Mouse (Mus musculus) embryonic facial prominence, embryonic 14.5 days (tissue): ENCODE measurements around the gene Higd1a. TPM values are rescaled to one million over a fixed set of nuclear protein-coding genes. Genes with fewer than 3 reads are reported as not detected.

Experiments
- ATAC-seq: fragments of 200-750 bp; cut with Nextera tagmentation; 2 replicates; pipeline ENCODE4 v1.8.0; 2017; ENCODE audit warnings: low read depth, moderate number of reproducible peaks, moderate TSS enrichment
- DNase-seq: peaks from one replicate; pipeline ENCODE4 v3.0.0-alpha.2; 2015; ENCODE audit warnings: low spot score
- H3K27ac ChIP-seq: fragments of 300-500 bp; sonication (generic); replicated peaks from 2 replicates; pipeline ENCODE4 v1.5.1; 2014; ENCODE audit warnings: low read depth, mild to moderate bottlenecking, low read length, moderate library complexity
- H3K27me3 ChIP-seq: fragments of 300-500 bp; sonication (generic); replicated peaks from 2 replicates; pipeline ENCODE4 v1.6.1; 2014; ENCODE audit warnings: low read length; ENCODE audit not compliant: control insufficient read depth, insufficient read depth
- H3K36me3 ChIP-seq: fragments of 300-500 bp; sonication (generic); 2 replicates; pipeline ENCODE4 v1.6.1; 2014; ENCODE audit warnings: low read length, mixed read lengths; ENCODE audit not compliant: control insufficient read depth, insufficient read depth
- H3K4me1 ChIP-seq: fragments of 300-500 bp; sonication (generic); 2 replicates; pipeline ENCODE4 v1.6.1; 2014; ENCODE audit warnings: antibody characterized with exemption, low read length; ENCODE audit not compliant: control insufficient read depth, insufficient read depth
- H3K4me2 ChIP-seq: fragments of 300-500 bp; sonication (generic); 2 replicates; pipeline ENCODE4 v1.6.1; 2014; ENCODE audit warnings: low read depth, mild to moderate bottlenecking, low read length, moderate library complexity, mixed read lengths
- H3K4me3 ChIP-seq: fragments of 300-500 bp; sonication (generic); 2 replicates; pipeline ENCODE4 v1.5.1; 2014; ENCODE audit warnings: low read depth, mild to moderate bottlenecking, low read length
- H3K9ac ChIP-seq: fragments of 300-500 bp; sonication (generic); 2 replicates; pipeline ENCODE4 v1.6.1; 2014; ENCODE audit warnings: low read depth, mild to moderate bottlenecking, low read length, moderate library complexity, mixed read lengths
- H3K9me3 ChIP-seq: fragments of 300-500 bp; sonication (generic); 2 replicates; pipeline ENCODE4 v1.6.1; 2016; ENCODE audit warnings: low read length; ENCODE audit not compliant: control insufficient read depth
- WGBS: fragments of 180-500 bp; shearing (Covaris S2); extraction: QIAGEN DNeasy Blood & Tissue Kit; methylation state at CpG from one replicate; pipeline ENCODE4 v1.1.7; 2014; 5-methylcytosine and 5-hydroxymethylcytosine counted together
- polyA plus RNA-seq: library from polyadenylated mRNA; unstranded; fragments of >200 nt; fragmentation: Nextera tagmentation; extraction: Ambion mirVana; gene quantifications from 2 replicates; pipeline ENCODE4 v1.2.1, GENCODE M21; 2014

Higd1a gene
- polyA plus RNA-seq, 1 experiment from 2014 or later, result 192 TPM

DNA sequence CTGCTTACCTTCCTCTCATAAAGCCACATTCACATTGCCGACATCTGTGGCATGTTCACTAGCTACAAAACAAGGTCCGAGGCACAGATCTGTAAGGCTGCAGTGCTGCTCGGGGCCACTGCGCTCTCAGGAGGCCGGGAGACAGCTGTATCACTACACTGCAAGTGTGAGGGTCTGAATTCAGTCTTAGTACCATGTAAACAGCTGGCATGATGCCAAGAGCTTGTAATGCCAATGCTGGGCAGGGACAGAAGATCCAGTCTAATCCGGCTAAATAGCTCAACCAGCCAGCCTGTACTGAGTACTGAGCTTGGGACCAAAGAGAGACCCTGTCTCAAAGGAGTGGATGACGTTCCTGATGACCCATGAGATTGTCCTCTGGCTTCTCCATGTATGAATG is 34.2 kb downstream of the Higd1a start:
- Histone ChIP-seq H3K4me1 (peaks cover 6% of the 10 kb centered on the region), H3K4me2 (no peak overlapping the region), H3K9ac (no peak overlapping the region), H3K4me3 (no peak overlapping the region), H3K27me3 (no peaks in the 10 kb centered on the region), H3K36me3 (no peaks in the 10 kb centered on the region), H3K9me3 (no peaks in the 10 kb centered on the region), H3K27ac (no peak overlapping the region)
- peak; percentile 34; the same call in 1 of the 2 replicates for ATAC-seq
- peak; percentile 51 for DNase-seq
- 77% methylated on average over 7 of the region's 7 CpGs for WGBS

DNA sequence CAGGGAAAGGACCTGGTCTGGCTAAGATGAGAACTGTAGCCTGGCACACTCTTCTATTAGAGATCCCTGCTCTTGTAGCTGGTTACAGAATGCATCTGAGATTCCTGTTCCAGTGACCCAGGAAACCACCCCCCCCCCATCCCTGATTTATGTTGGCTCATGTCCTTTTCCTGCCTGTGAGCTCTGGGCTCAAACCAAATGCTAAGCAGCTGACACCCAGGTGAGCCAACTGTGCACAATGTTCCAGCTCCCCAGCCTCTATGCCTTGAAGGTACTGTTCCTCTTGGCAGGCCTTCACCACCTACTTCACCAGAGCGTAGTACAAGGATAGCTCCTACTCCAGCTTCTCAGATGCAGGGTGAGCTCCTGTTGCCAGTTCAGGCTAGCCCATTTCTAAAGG is 35.1 kb downstream of the Higd1a start:
- no peak overlapping the region for H3K4me2 ChIP-seq

GRCm38 (mm10) chr9:121822585-121822991 is 35.6 kb downstream of the Higd1a start:
- peak; percentile 34; the same call in 1 of the 2 replicates for ATAC-seq
- Histone ChIP-seq H3K4me1 (peaks cover 6% of the 10 kb centered on the region), H3K36me3 (no peaks in the 10 kb centered on the region), H3K27ac (no peak overlapping the region; the same call in 1 of the 2 replicates), H3K9me3 (no peaks in the 10 kb centered on the region), H3K4me3 (no peak overlapping the region), H3K4me2 (no peak overlapping the region), H3K9ac (no peak overlapping the region), H3K27me3 (no peaks in the 10 kb centered on the region)
- DNase-seq, result peak; percentile 46
- WGBS, result 82% methylated on average over 5 of the region's 6 CpGs

More for the DNA sequence above, 35.1 kb downstream of the Higd1a start:
- H3K36me3 ChIP-seq, result no peaks in the 10 kb centered on the region
- no peak for DNase-seq
- H3K4me3 ChIP-seq, result no peak overlapping the region
- ATAC-seq, result no peak
- no peak overlapping the region for H3K9ac ChIP-seq
- no peaks in the 10 kb centered on the region for H3K27me3 ChIP-seq
- 82% methylated on average over 1 of the region's 1 CpGs for WGBS
- H3K4me1 ChIP-seq, result peaks cover 6% of the 10 kb centered on the region
- no peak overlapping the region for H3K27ac ChIP-seq
- H3K9me3 ChIP-seq, result no peaks in the 10 kb centered on the region

- ATAC-seq (no peak), DNase-seq (no peak)
- H3K9ac ChIP-seq, result no peak overlapping the region
- 77% methylated on average over 5 of the region's 5 CpGs for WGBS
- H3K9me3 ChIP-seq, result no peaks in the 10 kb centered on the region
- peaks cover 6% of the 10 kb centered on the region for H3K4me1 ChIP-seq
- no peaks in the 10 kb centered on the region for H3K36me3 ChIP-seq
- no peak overlapping the region for H3K4me2 ChIP-seq
- no peak overlapping the region for H3K27ac ChIP-seq
- no peak overlapping the region for H3K4me3 ChIP-seq
- H3K27me3 ChIP-seq, result no peaks in the 10 kb centered on the region
Observed at GRCm38 (mm10) chr9:121820765-121821164, 37.4 kb downstream of the Higd1a start.

DNA sequence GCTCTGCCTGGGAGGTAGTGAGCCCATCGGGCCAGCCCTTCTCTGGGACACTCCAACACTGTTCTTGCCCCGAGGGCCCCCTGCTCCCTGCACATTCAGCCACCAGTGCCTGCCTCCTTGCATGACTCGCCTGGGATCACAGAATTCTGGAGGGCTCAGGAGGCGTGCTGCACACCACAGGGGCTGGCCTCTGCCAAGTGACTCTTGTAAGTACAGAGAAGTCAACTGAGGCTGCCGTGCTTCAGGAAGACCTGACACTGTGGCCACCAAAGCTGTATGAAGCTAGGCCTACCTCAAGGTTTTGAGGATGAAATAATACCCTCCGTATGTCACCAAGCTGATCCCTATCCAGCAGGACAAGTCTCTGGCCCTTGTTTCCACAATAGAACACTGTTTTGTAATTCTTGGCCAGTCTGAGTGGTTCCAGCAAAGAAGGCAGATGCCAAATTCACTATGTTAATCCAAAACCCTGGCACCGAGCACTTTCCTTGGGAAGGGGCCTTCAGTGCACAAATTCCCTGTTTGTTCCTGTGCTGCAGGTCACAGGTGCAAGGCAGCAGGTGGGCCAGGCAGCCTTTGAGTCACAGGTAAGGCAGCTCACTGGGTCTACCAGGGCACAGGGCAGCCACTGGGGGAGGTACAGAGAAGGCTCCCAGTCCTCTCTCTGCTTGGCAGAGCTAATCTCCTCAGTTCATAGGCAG is 38.2 kb downstream of the Higd1a start:
- Histone ChIP-seq H3K27me3 (no peaks in the 10 kb centered on the region), H3K27ac (peak overlapping the region; percentile 61), H3K36me3 (no peaks in the 10 kb centered on the region), H3K9ac (no peak overlapping the region), H3K4me2 (no peak overlapping the region), H3K4me3 (no peak overlapping the region), H3K9me3 (no peaks in the 10 kb centered on the region), H3K4me1 (peaks cover 6% of the 10 kb centered on the region)
- ATAC-seq, result peak; percentile 30; the same call in 1 of the 2 replicates
- DNase-seq, result no peak
- WGBS, result 37% methylated on average over 7 of the region's 7 CpGs

- H3K27ac ChIP-seq, result peak overlapping the region; percentile 61
- H3K4me2 ChIP-seq, result no peak overlapping the region
- H3K27me3 ChIP-seq, result no peaks in the 10 kb centered on the region
- 55% methylated on average over 8 of the region's 9 CpGs for WGBS
- DNase-seq, result peak; percentile 80
- no peaks in the 10 kb centered on the region for H3K9me3 ChIP-seq
- H3K4me3 ChIP-seq, result no peak overlapping the region
- ATAC-seq, result peak; percentile 63
- H3K36me3 ChIP-seq, result no peaks in the 10 kb centered on the region
- H3K4me1 ChIP-seq, result peaks cover 6% of the 10 kb centered on the region
- H3K9ac ChIP-seq, result no peak overlapping the region
Observed at GRCm38 (mm10) chr9:121819073-121819770, 38.9 kb downstream of the Higd1a start.

- 63% methylated on average over 6 of the region's 6 CpGs for WGBS
- Histone ChIP-seq H3K27me3 (no peaks in the 10 kb centered on the region), H3K9ac (no peak overlapping the region), H3K4me3 (no peak overlapping the region), H3K9me3 (no peaks in the 10 kb centered on the region), H3K27ac (no peak overlapping the region), H3K36me3 (no peaks in the 10 kb centered on the region), H3K4me1 (peaks cover 8% of the 10 kb centered on the region), H3K4me2 (no peak overlapping the region)
- ATAC-seq, result no peak
- no peak for DNase-seq
Observed at GRCm38 (mm10) chr9:121815183-121815582, 43.0 kb downstream of the Higd1a start.

DNA sequence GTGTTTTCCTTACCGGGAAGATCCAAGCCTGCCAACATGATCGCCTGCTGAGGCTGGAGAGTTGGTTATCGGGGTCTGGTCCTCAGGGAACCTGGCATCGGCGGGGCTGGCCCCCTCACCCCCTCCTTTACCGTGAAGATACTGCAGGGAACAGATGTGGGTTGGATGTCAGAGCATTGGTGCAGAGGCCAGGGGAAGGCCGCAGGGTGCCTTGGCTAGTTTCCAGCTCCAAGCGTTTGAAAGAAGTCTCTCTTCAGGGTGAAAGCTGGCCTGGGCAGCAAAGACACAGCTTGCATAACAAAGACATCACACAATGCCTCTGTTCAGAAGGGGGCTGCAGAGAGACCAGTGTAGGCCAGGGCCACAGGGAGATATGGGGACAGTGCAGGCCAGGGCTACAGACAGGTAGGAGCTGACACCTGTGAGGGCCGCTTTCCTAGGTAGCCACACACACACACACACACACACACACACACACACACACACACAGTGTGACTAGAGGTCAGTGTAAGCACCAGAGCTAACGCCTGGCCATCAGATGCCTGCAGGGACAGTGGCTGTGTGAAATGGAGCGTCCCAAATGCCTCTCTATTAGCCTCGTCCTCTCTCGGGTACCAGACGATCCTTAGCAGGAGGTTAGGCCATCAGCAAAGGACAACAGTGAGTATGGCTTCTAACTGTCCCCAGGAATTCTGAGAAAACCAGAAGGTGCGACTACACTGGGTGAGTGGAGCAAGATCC is 47.9 kb downstream of the Higd1a start:
- Histone ChIP-seq H3K9me3 (no peaks in the 10 kb centered on the region), H3K36me3 (no peaks in the 10 kb centered on the region), H3K4me1 (peaks cover 8% of the 10 kb centered on the region; the same call in 1 of the 2 replicates), H3K27me3 (no peaks in the 10 kb centered on the region), H3K27ac (no peak overlapping the region), H3K4me3 (no peak overlapping the region), H3K9ac (0 out of 2 replicates have a peak overlapping the region, but pooled peaks have one; percentile 11), H3K4me2 (no peak overlapping the region)
- 23% methylated on average over 14 of the region's 15 CpGs for WGBS
- DNase-seq (peak; percentile 45), ATAC-seq (peak; percentile 30)
